Mouse (Mus musculus) granulocyte monocyte progenitor cell, adult 5-6 weeks (primary cell): Measurements from ENCODE around the gene Akap6. TPM values are rescaled to one million over a fixed set of nuclear protein-coding genes. Genes with fewer than 3 reads are reported as not detected.

Experiments used
- ATAC-seq: replicated peaks from 2 replicates; pipeline ENCODE4 v1.8.0; 2016; ENCODE audit warnings: mild to moderate bottlenecking, moderate TSS enrichment, inconsistent platforms; ENCODE audit not compliant: poor library complexity, severe bottlenecking
- total RNA-seq, 2 experiments: library from RNA; stranded (forward) in 1 of 2; stranded (reverse) in 1 of 2; fragments of 200-712, 200-1000 nt in 1 of 2; fragments of >200 nt in 1 of 2; fragmentation: Nextera tagmentation in 1 of 2; gene quantifications; 2 replicates each; pipeline ENCODE4 v1.2.3; 2014 to 2017

Akap6 gene
- total RNA-seq, 2 experiments from 2014 or later: 0.21 TPM; not detected in 1

GRCm38 (mm10) chr12:52773847-52774246 lies 74.7 kb downstream of the Akap6 start:
- ATAC-seq: no peak

- ATAC-seq: no peak
These were observed 75.2 kb downstream of the Akap6 start for GRCm38 (mm10) chr12:52774382-52774781.

GRCm38 (mm10) chr12:52780216-52780615 lies 81.0 kb downstream of the Akap6 start:
- ATAC-seq: no peak

GRCm38 (mm10) chr12:52781066-52781465 lies 81.9 kb downstream of the Akap6 start:
- no peak for ATAC-seq

- ATAC-seq: peak; percentile 99
These were observed 83.8 kb downstream of the Akap6 start for GRCm38 (mm10) chr12:52782902-52783441.

- ATAC-seq: no peak
These were observed 86.0 kb downstream of the Akap6 start for GRCm38 (mm10) chr12:52785217-52785616.

GRCm38 (mm10) chr12:52790350-52790768 lies 91.2 kb downstream of the Akap6 start:
- ATAC-seq: no peak

- no peak for ATAC-seq
These were observed 94.9 kb downstream of the Akap6 start for GRCm38 (mm10) chr12:52794131-52794530.

- ATAC-seq: no peak
These were observed 96.6 kb downstream of the Akap6 start for GRCm38 (mm10) chr12:52795551-52796470.

- no peak for ATAC-seq
These were observed 97.2 kb downstream of the Akap6 start for GRCm38 (mm10) chr12:52796471-52796795.

- ATAC-seq: no peak
These were observed 100.5 kb downstream of the Akap6 start for GRCm38 (mm10) chr12:52799717-52800116.

GRCm38 (mm10) chr12:52806273-52806672 lies 107.1 kb downstream of the Akap6 start:
- ATAC-seq: no peak

- peak; percentile 79 for ATAC-seq
These were observed 119.4 kb downstream of the Akap6 start for GRCm38 (mm10) chr12:52818588-52818987.

- ATAC-seq: peak; percentile 50
These were observed 125.6 kb downstream of the Akap6 start for GRCm38 (mm10) chr12:52824774-52825173.

GRCm38 (mm10) chr12:52828944-52829736 lies 130.0 kb downstream of the Akap6 start:
- ATAC-seq: peak; percentile 93

- no peak for ATAC-seq
These were observed 132.6 kb downstream of the Akap6 start for GRCm38 (mm10) chr12:52831782-52832181.

- peak; percentile 47 for ATAC-seq
These were observed 133.0 kb downstream of the Akap6 start for GRCm38 (mm10) chr12:52832230-52832629.

- no peak for ATAC-seq
These were observed 134.0 kb downstream of the Akap6 start for GRCm38 (mm10) chr12:52833141-52833540.

GRCm38 (mm10) chr12:52834074-52834473 lies 134.9 kb downstream of the Akap6 start:
- ATAC-seq: no peak

- no peak for ATAC-seq
These were observed 135.6 kb downstream of the Akap6 start for GRCm38 (mm10) chr12:52834781-52835279.

GRCm38 (mm10) chr12:52835291-52835742 lies 136.1 kb downstream of the Akap6 start:
- no peak for ATAC-seq
